Mouse (Mus musculus): ENCODE results near the gene Armc10.
"Not testable (repeated sequence)": the region's sequence is repeated elsewhere in the genome, so short reads cannot be mapped to it uniquely, and the experiment has no call there.

Gene Armc10

GRCm38 (mm10) chr5:21702873-21703475 is 57.4 kb downstream of the Armc10 start:
- DNase-seq (ENCODE audit: low read depth, low spot score): no peak

DNA sequence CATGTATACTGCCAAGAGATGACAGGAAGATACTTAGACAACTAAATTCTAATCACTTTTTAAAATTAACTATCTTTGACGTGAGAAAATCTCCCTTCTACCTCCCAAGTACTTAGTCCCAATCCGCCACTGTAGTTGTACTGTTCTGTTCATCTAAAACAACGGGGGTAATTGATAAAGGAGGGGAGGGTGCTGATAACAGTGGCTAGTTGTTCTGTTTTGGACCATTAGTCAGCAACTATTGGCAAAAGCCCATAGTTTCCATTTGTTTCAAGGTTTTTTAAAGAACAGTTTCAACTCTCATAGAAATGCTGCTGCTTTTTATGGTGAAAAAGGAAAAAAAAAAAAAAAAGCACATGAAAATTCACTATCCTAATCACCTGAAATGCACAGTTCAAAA is 58.1 kb downstream of the Armc10 start:
- no peak for DNase-seq (ENCODE audit: low read depth, low spot score)

GRCm38 (mm10) chr5:21706546-21706945 is 60.9 kb downstream of the Armc10 start:
- DNase-seq (ENCODE audit: low read depth, low spot score): no peak

- not testable (repeated sequence) for DNase-seq (ENCODE audit: low read depth, low spot score)
These were observed 62.4 kb downstream of the Armc10 start for GRCm38 (mm10) chr5:21708011-21708410.

Data from brain, embryonic 18.5 days (tissue).